Mouse (Mus musculus): ENCODE measurements around the gene Cd320.
"Not testable (repeated sequence)": the region's sequence is repeated elsewhere in the genome, so short reads cannot be mapped to it uniquely, and the experiment has no call there.

Gene Cd320

GRCm38 (mm10) chr17:33824997-33825330 lies 17.9 kb upstream of the Cd320 start:
- DNase-seq (ENCODE audit: low read depth, low spot score): not testable (repeated sequence)

GRCm38 (mm10) chr17:33825462-33825861 lies 17.4 kb upstream of the Cd320 start:
- no peak for DNase-seq (ENCODE audit: low read depth, low spot score)

GRCm38 (mm10) chr17:33826850-33827249 lies 16.0 kb upstream of the Cd320 start:
- DNase-seq (ENCODE audit: low read depth, low spot score): peak; percentile 59

- no peak for DNase-seq (ENCODE audit: low read depth, low spot score)
Observed at GRCm38 (mm10) chr17:33828892-33829291, 14.0 kb upstream of the Cd320 start.

GRCm38 (mm10) chr17:33829561-33829960 lies 13.3 kb upstream of the Cd320 start:
- no peak for DNase-seq (ENCODE audit: low read depth, low spot score)

- DNase-seq (ENCODE audit: low read depth, low spot score): no peak
Observed at GRCm38 (mm10) chr17:33844196-33844595, 1.3 kb downstream of the Cd320 start.

- no peak for DNase-seq (ENCODE audit: low read depth, low spot score)
Observed at GRCm38 (mm10) chr17:33848139-33848538, 5.2 kb downstream of the Cd320 start.

- no peak for DNase-seq (ENCODE audit: low read depth, low spot score)
Observed at GRCm38 (mm10) chr17:33851331-33851730, 8.4 kb downstream of the Cd320 start.

- no peak for DNase-seq (ENCODE audit: low read depth, low spot score)
Observed at GRCm38 (mm10) chr17:33857816-33858215, 14.9 kb downstream of the Cd320 start.

GRCm38 (mm10) chr17:33865330-33866030 lies 22.6 kb downstream of the Cd320 start:
- DNase-seq (ENCODE audit: low read depth, low spot score): peak; percentile 22

GRCm38 (mm10) chr17:33873537-33873936 lies 30.6 kb downstream of the Cd320 start, which contains the start of gene Gm7029:
Gm7029 (plus strand) TSS chr17:33873837.
- DNase-seq (ENCODE audit: low read depth, low spot score): not testable (repeated sequence)

- DNase-seq (ENCODE audit: low read depth, low spot score): no peak
Observed at GRCm38 (mm10) chr17:33874411-33874810, 31.5 kb downstream of the Cd320 start.

- not testable (repeated sequence) for DNase-seq (ENCODE audit: low read depth, low spot score)
Observed at GRCm38 (mm10) chr17:33875797-33876196, 32.9 kb downstream of the Cd320 start.

GRCm38 (mm10) chr17:33884320-33884719 lies 41.4 kb downstream of the Cd320 start:
- not testable (repeated sequence) for DNase-seq (ENCODE audit: low read depth, low spot score)

- DNase-seq (ENCODE audit: low read depth, low spot score): not testable (repeated sequence)
Observed at GRCm38 (mm10) chr17:33887802-33888201, 44.9 kb downstream of the Cd320 start.

GRCm38 (mm10) chr17:33888230-33888629 lies 45.3 kb downstream of the Cd320 start:
- not testable (repeated sequence) for DNase-seq (ENCODE audit: low read depth, low spot score)

- DNase-seq (ENCODE audit: low read depth, low spot score): not testable (repeated sequence)
Observed at GRCm38 (mm10) chr17:33889941-33890532, 47.1 kb downstream of the Cd320 start.

- peak; percentile 100 for DNase-seq (ENCODE audit: low read depth, low spot score)
Observed at GRCm38 (mm10) chr17:33890533-33891059, 47.7 kb downstream of the Cd320 start, which contains the start of gene Kifc1. Kifc1 (minus strand) TSS chr17:33890661.

- DNase-seq (ENCODE audit: low read depth, low spot score): no peak
Observed at GRCm38 (mm10) chr17:33891357-33891756, 48.5 kb downstream of the Cd320 start.

GRCm38 (mm10) chr17:33891892-33892291 lies 49.0 kb downstream of the Cd320 start:
- DNase-seq (ENCODE audit: low read depth, low spot score): not testable (repeated sequence)

- no peak for DNase-seq (ENCODE audit: low read depth, low spot score)
Observed at GRCm38 (mm10) chr17:33892429-33892828, 49.5 kb downstream of the Cd320 start.

- not testable (repeated sequence) for DNase-seq (ENCODE audit: low read depth, low spot score)
Observed at GRCm38 (mm10) chr17:33893011-33893410, 50.1 kb downstream of the Cd320 start.

Data from embryo, embryonic 11.5 days (tissue).